Mouse (Mus musculus): ENCODE measurements at regions not wholly inside any gene's neighbourhood (a gene's known extent, or its start where the extent isn't known, plus 50 kb on each side); places are given as distances from the start of the nearest gene placed in this dataset.

DNA sequence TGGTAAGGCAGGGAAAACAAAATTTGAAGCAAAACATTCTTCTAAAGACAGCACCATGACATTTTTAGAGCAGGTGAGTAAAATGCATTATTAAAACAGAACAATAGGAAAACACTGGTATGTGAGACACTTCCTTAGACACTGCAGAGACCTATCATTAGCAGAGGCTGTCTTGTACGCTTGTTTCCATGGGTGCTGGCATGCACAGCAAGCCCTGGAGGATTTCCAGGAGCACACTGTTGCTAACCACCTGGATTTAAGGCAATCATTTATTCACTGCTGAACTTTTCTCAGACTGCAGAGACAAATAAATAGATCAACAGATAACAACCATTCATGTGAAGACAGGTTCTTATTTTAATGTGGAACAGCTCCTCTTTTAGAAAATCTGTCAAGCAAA, 127.7 kb downstream of the Pros1 start:
- CTCF ChIA-PET: no interaction called here

DNA sequence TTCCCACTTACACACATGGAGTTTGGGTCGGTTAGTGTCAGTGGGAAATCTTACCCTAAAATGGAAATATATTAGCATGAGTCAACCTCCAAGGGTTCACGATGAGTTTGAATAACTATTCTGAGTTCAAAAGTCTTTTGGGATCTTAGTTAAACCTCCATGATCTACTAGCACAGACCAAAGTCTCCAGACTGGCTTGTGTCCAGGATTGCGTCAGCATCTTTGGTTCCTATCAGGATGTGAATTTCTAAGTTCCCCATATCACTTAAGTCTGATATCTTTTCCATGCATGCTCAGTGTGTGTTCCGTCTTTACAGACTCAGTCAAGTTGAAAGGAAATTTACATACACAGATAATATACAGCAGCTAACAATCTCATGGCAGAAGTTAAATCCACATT, 128.5 kb downstream of the Pros1 start:
- CTCF ChIA-PET: no interaction called here

- CTCF ChIA-PET: no interaction called here
Observed at GRCm38 (mm10) chr16:62995555-62995954, 141.4 kb downstream of the Pros1 start.

DNA sequence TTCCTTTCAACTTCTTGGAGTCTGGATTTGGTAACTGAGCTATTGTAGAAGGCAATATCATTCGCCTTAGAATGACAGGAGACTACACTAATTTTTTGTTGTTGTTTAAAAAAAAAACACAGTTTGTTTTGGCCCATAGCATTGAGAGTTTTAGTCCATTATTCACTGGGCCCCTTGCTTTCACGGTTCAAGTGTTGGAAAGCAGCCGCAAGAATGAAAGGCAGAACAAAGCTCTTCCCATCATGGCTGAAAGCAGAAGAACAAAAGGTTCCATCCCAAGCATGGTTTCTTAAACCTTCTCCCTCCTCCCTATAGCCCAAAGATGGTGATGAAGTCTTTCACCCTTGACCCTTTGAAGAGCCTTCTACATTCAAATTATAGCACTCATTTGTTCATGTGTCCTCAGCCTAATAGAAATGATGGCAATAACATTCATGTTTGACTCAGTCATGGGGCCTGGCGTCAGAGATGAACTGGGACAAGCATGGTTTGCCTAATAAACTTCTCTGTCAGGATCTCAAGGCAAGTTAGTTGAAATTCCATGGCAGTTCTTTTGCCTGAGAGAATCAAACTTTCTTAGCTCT, 157.1 kb downstream of the Pros1 start:
- CTCF ChIA-PET: no interaction called here

GRCm38 (mm10) chr16:63014453-63014852, 160.3 kb downstream of the Pros1 start:
- CTCF ChIA-PET: no interaction called here

GRCm38 (mm10) chr16:63016144-63016543, 162.0 kb downstream of the Pros1 start:
- CTCF ChIA-PET: no interaction called here

DNA sequence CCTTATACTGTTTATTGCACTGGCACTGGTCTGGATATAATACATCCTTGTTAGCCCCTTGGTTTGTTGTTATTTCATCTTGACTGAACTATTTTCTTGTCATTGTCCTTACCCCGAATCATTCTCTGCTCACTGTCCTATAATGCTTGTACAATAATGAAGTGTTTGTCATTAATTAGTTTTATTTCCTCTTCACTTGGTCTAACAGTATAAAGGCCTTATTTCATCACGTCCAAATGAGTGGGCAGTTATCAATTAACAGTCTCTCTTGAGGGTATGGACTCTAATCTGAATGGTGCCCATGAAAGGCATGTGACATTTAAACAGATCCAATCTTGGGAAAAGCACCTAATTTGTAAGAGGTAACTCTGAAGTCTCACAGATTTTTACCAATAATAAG, 162.6 kb downstream of the Pros1 start:
- CTCF ChIA-PET: no interaction called here

DNA sequence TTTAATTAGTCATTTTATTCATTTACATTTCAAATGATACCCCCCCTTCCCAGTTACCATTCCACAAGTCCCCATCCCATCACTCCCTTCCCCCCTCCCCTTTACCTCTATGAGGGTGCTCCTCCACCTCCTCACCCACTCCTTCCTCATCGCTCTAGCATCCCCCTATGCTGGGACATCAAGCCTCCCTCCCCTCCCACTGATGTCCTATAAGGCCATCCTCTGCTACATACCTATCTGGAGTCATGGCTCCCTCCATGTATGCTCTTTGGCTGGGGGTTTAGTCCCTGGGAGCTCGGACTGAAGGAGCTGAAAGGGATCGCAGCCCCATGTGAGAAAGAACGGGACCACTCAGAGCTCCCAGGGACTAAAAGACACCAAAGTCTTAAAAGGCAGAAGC, 176.3 kb downstream of the Pros1 start:
- CTCF ChIA-PET: no interaction called here

DNA sequence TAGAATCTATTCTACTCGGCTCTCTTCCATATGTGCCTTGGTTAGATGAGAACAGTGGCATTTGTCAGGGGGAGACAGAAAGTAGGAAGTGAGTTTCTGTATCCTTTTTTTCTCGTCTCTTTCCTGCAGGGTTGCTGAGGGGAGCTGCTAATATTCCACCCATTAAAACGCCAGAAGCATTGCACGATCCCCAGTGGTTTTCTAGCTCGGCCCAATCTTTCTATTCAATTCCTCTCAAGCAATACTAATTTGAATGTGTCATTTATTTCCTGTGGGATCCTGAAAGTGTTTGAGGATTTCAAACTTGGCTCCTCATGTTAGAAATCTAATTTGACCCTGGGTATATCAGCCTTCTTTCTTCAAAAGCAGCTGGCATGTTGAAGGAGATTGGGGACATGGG, 176.9 kb downstream of the Pros1 start:
- CTCF ChIA-PET: no interaction called here

GRCm38 (mm10) chr16:63031802-63032201, 177.7 kb downstream of the Pros1 start:
- CTCF ChIA-PET: no interaction called here

GRCm38 (mm10) chr16:63049100-63049499, 195.0 kb downstream of the Pros1 start:
- CTCF ChIA-PET: no interaction called here

DNA sequence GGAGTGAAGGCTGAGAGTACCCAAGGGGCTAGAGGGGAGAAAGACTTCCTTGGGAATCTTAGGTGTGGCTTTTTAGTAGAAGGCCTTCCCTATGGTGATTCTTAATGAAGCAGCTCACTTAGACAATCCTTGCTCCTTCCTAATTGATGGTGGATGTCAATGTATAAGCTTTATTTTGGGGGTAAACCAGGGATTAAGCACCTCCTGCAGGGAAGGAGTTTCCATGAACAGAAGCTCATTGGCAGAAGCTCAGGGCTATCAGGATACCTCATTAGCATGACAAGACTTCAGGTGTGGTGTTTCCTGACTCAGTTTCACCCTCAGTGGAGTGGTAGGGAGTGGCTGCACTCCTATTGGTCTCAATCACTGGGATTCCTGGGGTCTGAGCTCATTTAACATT, 208.8 kb downstream of the Pros1 start:
- CTCF ChIA-PET: no interaction called here

DNA sequence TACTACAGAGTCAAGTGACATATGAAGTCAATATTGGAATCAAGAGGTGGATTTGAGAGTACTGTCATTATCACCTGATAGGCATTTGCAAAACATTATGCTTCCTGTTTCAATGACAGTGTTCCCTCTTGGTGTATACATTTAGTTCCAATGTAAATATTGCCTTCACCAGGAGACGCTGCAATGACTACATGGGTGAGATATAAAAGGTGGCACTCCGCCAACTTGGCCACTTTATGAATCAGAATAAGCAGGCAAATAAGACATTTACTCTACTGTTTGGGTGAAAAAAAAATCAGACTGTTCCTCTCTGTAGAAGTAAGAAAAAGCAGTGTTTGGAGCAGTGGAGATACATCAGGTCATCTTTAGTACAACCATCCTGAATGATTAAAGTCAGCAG, 215.9 kb downstream of the Pros1 start:
- CTCF ChIA-PET: no interaction called here

GRCm38 (mm10) chr16:63075814-63076213, 221.7 kb downstream of the Pros1 start:
- CTCF ChIA-PET: no interaction called here

DNA sequence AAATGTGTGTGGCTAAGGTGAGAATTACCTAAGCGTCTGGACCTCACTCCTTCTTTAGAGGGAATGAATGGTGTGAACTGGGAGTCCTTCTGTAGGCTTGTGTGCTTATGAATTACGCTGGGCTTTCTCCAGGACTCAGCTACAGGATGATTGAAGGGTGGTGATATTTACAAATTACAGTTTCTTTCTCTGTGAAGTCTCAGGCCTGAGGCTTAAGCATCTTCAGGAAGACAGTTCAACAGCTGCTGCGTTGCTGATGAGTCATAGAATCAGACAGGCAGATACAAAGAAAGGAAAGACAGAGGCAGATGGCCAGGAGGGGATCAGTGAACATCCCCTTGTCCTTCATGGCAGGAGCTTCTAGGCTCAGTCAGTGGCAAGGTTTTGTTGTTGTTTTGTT, 227.3 kb downstream of the Pros1 start:
- CTCF ChIA-PET: no interaction called here

DNA sequence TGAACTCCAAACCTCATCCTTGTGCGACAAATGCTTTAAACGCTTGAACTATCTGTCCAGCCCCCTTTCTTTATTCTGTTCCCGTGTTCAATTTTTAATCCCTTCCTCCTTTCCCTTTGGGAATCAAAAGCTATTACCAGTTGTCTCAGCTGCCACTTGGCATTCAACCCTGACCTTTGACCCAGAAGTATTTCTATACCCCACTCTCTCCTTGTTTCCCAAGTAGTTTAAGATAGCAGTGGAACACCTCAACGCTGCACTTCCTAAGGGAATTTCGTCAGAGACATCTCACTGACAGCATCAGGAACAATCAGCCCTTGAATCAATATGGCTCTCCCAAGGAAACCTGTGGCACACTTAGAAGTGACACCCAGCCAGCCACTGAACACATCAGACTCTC, 229.1 kb downstream of the Pros1 start:
- CTCF ChIA-PET: no interaction called here

DNA sequence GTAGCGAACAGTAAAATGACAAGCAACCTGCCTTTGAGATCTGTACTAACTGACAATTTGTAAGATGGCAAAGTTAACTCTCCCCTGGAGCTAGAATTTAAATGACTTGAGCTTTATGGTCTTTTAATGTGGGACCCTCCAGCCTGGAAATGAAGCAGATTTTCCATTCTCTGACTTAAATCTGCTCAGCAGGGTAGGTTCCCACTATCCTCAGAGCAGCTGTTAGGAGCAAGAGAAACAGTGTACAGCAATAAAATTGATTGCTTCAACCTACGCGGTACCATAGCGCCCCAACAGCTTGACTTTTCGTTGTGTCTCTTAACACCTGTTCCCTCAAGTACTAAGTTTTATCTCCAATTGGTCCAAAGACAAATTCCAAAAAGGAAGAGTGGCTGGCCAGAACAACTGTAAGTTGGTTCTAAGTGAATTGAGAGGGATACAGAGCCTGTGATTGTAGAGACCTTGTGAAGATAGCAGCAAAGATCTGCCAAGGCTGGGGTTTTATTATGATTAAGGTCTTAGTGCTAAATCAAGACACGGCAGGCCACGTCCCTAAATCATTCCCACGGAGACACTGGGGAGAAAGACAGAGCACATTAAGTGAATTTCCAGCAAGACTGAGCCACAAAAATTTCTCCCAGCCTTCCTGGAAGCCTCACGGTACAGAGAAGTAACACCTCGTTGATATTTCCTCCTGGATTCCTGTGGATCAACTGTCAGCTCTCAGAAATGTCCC, 230.1 kb downstream of the Pros1 start:
- CTCF ChIA-PET: interaction anchor here (0.7 kb wide), 1 partner anchor 37 kb away, joined by 4 read pairs; no protein-coding TSS in a partner anchor

DNA sequence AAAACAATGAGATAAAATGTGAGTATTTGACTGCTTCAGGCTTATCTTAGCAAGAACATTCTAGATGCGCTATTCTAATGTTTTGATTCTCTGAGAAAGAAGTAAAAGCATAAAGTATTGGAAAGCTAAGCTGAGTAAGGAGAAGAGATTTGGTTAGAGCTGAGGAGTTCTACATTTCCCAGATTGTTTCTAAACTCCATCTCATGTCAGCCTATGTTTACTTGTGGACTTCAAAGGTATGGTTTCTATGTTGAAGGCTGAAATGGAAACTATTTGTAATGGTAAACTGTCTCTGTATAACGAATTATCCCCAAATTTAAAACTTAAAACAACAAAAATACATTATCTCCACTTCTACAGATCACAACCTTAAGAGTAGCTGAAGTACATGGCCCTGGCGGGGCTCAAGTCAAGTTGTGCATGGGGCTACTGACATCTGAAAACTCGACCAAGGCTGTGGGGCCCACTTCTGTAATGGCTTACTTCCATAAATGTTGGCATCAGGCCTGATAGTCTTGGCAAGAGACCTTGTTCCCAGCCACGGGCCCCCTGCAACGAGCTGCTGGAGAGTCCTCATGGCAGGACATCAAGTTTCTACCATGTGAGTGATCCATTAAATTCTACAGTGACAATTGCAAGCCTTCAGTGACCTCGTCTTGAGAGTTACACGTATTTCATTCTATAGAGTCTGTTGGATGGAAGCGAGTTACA, 232.1 kb downstream of the Pros1 start:
- CTCF ChIA-PET: no interaction called here

- CTCF ChIA-PET: no interaction called here
Observed at GRCm38 (mm10) chr16:63091471-63092300, 237.6 kb downstream of the Pros1 start.

DNA sequence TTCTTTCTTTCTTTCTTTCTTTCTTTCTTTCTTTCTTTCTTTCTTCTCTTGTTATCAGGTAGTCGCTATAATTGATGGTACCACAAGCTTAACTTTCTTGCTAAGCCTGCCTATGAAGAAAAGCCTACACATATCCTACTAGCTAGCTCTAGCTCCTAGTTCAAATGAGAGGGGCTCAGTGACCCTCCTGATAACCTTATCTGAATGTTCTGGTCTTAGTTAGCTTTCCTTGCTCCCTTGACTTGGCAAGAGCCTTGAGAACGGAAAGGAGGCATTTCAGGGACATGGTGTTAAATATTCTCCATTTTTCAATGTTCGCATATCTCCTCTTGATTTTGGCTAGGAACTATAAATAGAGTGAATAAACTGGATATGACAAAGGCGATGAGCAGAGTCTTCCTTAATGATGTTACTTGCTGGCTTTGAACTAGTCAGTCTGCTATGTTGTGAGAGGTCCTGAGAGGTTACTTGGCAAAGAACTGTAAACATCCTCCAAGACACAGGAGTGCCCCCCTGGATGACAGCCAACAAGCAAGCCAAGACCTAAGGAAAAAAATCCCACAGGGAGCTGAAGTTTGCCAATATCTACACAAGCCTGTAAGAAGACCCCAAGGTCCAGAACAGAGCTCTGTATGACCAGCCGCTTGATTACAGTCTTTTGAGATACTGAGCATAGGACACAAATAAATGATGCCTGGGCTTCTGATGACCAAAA, 240.2 kb downstream of the Pros1 start:
- CTCF ChIA-PET: interaction anchor here (0.5 kb wide), 1 partner anchor 14 kb away, joined by 4 read pairs; no protein-coding TSS in a partner anchor

DNA sequence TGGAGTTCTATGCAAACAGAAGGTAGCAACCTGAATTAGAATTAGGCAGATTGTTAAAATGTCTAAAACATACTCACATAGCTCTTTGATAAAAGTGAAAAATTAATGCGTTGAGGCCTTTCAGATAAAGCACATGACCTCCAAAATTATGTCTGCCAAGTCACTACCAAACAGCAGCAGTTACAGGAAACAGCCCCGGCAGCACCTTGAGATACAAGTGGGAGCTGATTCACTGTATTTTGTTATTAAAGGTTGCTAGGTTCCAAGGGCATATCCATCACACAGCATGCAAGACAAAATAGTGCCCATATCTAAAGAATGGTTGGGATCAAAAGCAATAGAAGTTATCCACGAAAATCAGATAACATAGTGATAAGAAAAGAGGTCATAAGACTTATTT, 248.3 kb downstream of the Pros1 start:
- CTCF ChIA-PET: no interaction called here

DNA sequence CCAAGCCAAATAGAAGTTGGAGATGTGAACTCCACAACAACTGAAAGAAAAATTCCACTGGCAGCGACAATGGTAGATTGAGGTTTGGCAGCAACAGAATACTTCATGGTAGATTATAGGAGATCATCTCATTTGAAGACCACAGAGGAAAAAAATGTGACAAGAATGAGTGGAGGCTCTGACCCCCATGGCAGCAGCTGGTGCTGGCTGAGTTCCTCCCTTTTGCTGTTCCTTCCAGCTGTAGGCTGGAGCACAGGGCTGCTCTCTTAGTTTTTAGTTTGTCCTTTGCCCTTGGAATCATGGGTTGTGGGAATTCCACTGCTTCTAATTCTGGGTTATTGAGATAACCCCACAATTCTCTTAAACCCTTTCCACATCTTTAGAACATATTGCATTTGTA, 248.8 kb downstream of the Pros1 start:
- CTCF ChIA-PET: no interaction called here
